Mouse (Mus musculus) ES-Bruce4 (cell line): ENCODE measurements around the gene Bcl2l12.

ENCODE experiments used
- CTCF ChIP-seq: IDR thresholded peaks from one replicate; pipeline ENCODE4 v1.8.1; 2011; ENCODE audit warnings: low read depth, low read length
- POLR2A ChIP-seq: IDR thresholded peaks from one replicate; pipeline ENCODE4 v1.8.1; 2011; ENCODE audit warnings: low read length; ENCODE audit not compliant: insufficient read depth

GRCm38 (mm10) chr7:45017242-45018061, 18.9 kb upstream of the Bcl2l12 start, which contains the start of gene Rras:
- TF ChIP-seq CTCF (no peak), POLR2A (no peak)
